Mouse (Mus musculus) 416B (cell line): ENCODE results near the gene Rtel1.

Source experiments
- DNase-seq: peaks from one replicate; pipeline ENCODE4 v3.0.0; 2011; ENCODE audit warnings: low read depth

The Rtel1 gene

DNA sequence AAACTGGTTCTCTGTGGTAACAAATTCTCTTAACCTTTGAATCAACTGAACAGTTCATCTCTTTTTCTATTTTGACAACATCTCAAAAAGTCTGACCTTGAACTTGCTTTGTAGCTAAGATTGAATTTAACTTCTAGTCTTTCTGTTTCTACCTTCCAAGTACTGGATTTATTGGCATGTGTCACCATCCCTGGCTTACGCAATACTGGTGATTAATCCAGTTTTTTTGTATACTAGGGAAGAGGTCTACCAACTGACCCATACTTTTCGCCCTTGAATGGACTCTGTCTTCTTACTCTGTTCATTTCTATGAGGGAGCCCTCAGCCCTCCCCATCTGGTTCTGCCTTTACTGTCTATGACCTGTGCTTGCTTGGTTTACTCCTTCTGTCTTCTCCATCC, 6.6 kb downstream of the Rtel1 start:
- peak; percentile 13 for DNase-seq

DNA sequence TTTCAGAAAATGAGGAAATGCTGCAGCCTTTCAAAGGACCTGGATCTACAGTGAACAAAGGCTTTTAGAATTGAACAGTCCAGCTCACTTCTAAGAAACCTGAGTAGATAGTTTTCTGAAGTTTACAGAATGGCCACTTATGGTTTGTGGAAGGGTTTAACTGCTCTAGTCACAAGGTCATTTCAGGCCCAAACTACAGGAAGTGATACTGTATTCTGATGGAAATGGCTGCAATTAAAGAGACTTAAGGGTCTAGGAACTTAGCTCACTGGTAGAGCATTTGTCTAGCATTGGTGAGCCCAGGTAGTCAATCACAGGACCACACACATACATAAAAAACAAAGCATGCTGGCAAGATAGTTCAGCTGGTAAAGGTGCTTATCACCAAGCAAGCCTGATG, 13.0 kb downstream of the Rtel1 start:
- DNase-seq: no peak

DNA sequence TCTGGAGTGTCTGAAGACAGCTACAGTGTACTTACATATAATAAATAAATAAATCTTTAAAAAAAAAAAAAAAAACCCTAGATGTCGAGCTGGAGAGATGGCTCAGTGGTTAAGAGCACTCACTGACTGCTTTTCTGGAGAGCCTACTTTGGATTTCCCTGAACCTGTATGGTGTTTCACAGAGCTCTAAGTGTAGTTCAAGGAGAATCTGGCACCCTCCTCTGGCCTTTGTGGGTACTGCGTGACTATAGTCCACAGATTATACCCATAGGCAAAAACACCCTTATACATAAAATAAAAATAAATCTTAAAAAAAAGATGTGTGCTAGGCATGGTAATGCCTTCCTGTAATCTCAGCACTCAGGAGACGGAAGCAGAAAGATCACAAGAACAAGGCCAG, 14.5 kb downstream of the Rtel1 start:
- DNase-seq: peak; percentile 73

DNA sequence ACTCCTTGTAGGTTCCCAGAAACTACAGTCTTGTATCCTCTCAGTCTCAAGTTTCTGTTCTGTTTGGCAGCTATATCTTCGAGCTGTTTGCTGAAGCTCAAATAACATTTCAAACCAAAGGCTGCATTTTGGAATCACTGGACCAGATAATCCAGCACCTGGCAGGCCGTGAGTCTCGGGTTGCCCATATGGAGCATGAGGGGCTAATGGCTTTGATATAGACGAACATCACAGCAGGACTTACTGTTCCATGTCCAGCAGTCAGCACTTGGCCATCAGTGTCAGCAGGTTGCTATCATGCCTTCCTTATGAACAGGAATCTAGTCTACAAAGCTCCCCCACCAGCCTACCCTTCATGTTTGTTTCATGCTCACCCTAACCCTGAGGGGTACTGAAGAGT, 20.9 kb downstream of the Rtel1 start:
- no peak for DNase-seq

DNA sequence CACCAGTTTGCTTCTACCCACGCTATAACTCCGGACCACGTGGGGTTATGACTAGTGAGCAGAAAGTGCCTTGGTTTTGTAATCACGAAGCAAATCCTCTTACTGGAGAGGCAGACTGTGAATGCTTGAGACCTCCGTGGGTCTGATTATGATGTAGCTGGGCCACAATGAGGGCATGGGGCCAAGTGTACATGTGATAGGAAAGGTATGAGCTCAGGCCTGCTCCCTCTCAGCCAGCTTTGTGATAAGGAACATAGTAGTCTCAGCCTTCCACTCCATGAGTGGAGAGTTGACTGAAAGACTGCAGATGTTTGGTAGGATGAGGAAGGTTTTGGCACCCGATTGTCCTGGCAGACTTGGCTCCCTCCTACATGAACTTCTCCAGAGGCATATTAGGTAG, 23.2 kb downstream of the Rtel1 start:
- no peak for DNase-seq

DNA sequence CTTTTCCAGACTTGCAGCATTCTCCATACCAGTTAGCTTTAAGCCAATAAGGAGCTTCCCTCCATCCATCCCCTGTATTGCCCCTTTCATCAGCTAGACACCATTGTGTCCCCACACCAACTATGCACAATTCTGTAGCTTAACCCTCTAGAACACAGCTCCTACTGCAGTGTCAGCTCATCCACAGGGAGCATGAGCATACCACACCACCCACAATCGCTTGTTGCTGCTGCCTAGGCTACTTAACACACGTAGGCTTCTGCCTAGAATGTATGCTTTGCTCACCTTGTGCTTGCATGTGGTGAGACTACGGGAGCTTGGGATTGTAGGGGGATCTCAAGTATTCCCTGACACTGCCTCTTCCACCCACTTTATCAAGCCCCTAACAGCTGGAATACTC, 37.2 kb downstream of the Rtel1 start:
- no peak for DNase-seq

DNA sequence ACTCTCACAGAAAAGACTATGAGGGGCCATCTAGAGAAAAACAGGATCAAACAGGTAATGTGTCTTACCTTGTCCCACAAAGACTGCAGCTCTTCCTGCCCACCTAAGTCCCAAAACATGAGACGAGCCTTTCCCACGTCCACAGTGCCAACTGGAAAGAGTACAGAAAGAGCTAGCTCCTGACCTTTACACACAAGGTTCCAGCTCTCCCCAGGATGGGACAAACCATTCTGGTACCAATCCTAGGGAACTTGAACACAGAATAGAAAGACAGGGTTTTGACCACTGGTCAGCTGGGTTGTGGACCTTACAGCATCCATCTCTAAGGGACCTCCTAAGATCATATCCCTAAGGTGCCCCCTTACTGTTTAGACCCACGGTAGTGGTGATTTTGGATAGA, 44.4 kb downstream of the Rtel1 start:
- no peak for DNase-seq

DNA sequence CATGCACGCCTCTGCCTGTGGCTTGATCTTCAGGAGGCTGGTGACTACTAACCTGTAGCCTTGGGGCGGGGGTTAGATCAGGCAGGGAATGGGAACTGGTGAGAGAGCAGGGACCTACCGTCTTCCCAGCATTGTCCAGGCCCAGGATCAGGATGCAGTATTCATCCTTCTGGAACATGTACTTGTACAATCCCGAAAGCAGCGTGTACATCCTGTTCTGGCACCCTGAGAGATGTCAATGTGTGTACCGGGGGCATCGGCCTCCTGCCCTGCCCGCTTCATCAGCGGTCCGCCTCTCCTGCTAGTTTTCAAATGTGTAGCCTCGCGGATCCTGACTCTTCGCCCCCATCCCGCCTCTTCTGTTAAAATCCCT, 44.9 kb downstream of the Rtel1 start:
- peak; percentile 15 for DNase-seq

DNA sequence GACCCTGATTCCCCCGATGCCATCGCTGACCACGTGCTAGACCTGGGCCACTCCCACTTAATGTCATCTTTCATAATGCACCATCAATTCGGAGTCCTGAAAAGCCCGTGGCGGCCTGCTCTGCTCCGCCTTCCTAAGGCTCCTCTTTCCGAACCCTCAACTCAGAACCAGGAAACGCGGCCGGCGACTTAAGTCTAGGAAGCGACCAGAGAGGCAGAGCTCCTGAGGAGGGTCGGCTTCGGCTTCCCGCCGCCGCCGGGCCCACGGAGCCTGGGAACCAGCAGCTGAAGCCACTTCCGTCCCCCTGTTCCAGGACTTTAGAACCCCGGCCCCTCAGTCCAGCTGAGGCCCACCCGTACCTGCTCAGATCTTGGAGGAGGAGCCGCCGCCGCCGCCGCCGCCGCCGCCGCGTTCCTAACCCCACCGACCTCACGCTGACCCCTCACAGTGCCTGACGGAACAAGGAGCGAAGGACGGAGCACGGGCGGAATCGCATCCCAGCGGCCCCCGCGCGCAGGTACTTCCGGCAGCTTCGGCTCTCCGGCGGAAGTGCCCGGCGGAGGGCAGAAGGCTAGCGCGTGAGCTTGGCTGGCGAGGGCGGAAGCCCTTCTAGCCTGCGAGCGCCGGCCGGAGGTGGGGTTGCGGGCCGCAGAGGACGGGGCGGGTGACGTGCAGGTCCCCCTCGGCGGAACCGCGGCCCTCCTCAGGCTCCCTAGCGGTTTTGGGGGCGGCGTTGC, 45.5 kb downstream of the Rtel1 start, which contains the start of the genes Zgpat and Arfrp1:
TSS of gene Zgpat (plus strand) at position 69 of the 737 bp plus-strand sequence.
TSS of gene Arfrp1 (minus strand) at position 545 of the 737 bp plus-strand sequence.
- peak; percentile 93 for DNase-seq

DNA sequence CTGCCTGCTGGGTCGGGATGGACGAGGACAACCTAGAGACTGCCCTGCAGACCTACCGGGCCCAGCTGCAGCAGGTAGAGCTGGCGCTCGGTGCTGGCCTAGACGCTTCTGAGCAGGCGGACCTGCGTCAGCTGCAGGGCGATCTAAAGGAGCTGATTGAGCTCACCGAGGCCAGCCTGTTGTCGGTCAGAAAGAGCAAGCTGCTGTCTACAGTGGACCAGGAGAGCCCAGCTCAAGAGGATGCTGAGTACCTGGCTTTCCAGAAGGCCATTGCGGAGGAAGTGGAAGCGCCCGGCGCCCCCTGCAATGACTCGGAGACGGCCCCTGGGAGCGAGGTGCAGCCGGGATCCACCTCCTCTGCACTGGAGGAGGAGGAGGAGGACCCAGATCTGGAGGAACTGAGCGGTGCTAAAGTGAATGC, 46.1 kb downstream of the Rtel1 start:
- no peak for DNase-seq

DNA sequence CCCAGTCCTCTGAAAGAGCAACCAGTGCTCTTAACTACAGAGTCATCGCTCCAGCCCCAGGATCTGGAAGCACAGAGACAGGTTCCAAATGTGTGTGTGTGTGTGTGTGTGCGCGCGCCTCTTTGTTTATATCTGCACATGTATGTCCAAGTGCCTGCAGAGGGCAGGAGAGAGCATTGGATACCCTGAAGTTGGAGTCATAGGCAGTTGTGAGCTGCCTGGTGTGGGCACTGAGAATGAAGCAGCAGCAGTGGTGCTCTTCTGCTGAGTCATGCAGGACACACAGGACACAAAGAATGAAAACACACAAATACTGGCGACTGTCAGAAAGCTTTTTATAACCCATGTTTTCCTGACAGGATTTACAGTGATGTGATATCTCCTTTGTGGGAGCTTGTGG, 50.5 kb downstream of the Rtel1 start:
- peak; percentile 51 for DNase-seq

DNA sequence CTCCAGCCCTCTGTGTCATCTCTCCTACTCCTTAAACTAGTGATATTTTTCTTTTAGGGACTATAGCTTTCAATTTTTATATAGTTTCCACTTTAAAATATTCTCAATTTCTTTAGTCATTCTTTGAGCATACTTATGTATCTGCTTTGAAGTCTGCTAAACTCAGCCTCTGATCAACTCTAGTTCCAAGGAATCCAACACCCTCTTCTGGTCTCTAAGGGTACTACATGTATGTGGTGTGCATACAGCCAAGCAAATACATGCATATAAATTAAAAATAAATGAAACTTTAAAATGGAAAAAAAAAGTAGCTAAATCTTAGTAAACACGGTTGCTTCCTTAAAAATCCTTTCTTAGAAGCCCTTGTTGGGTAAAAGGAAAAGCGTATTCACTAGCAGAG, 56.2 kb downstream of the Rtel1 start:
- DNase-seq: peak; percentile 72

DNA sequence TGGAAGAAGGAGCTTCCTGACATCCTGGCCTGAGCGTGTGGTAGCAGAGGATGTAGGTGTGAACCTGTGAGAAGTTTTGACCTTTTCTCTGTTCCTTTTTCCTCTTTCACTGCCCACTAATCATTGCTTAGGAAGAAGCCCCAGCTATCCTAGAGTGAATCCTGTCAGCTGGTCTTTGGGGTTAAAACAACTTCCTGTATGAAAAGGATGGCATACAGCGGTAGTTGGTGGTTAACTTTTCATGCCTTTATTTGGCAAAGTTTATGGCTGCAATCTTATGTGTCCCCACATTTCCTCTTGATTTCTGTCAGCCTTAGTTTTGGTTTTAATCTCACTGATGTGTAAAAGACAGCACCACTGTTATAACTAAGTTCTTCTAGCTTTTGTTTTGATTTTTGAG, 57.7 kb downstream of the Rtel1 start:
- peak; percentile 91 for DNase-seq

DNA sequence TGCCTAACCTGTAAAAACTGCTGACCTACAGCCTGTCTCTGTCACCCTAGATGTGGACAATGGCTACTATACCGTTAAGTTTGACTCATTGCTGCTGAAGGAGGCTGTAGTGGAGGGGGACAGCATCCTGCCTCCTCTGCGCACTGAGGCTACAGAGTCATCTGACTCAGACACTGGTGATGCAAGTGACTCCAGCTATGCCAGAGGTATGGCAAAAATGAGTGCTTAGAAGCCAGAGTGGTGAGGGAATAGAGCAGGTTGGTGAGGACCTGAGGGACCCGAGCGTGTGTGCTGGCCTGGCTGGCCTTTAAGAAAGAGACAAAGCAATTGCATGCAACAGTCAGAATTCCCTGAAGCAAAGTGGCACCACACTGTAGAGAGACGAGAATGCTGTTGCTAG, 59.2 kb downstream of the Rtel1 start:
- peak; percentile 31 for DNase-seq

DNA sequence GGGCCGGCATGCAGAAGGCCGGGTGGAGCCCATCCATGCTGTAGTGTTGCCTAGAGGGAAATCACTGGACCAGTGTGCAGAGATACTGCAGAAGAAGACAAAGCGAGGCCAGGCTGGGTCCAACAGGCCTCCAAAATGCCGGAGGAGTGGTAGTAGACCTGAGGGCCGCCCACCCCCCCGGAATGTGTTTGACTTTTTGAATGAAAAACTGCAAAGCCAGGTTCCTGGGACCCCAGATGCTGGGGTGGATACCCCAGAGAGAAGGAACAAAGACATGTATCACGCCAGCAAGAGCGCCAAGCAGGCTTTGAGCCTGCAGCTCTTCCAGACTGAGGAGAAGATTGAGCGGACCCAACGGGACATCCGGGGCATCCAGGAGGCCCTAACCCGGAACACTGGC, 60.2 kb downstream of the Rtel1 start, which contains the start of gene Lime1:
TSS of gene Lime1 (plus strand) at position 301 of the 400 bp plus-strand sequence.
- DNase-seq: no peak

DNA sequence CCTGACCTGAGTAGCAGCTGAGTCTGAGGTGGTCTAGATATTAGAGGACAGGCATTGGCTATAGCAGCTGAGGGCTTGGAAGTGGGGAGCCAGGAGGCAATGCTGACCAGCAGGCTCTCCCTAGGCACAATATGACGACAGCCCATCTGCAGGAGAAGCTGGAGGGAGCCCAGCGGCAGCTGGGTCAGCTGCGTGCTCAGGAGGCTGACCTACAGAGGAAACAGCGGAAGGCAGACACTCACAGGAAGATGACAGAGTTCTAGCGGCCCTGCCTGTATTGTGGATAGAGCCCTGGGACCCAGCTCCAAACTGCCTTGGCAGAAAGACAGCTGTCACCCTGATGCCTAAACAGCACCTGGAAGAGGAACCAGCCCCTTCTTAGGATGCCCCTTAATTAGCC, 60.7 kb downstream of the Rtel1 start:
- no peak for DNase-seq

DNA sequence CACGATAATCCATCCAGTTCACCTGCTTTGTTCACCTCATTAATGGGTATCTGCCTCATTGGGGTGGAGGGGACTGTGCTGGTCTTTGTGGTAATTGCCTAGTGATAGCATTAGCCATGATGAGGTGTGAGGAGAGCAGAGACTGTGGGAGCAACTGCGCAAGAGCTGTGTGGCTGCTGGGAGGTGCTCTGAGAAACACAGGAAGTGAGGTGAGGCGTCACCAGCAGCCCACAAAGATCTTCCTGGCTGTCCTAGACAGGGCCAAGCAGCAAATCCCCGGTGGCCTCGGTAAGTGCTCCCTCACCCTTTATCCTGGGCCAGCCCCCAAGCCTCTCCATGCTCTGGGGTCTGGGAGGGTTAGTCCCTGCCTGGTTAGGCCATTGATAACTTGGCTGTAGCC, 61.6 kb downstream of the Rtel1 start:
- no peak for DNase-seq

DNA sequence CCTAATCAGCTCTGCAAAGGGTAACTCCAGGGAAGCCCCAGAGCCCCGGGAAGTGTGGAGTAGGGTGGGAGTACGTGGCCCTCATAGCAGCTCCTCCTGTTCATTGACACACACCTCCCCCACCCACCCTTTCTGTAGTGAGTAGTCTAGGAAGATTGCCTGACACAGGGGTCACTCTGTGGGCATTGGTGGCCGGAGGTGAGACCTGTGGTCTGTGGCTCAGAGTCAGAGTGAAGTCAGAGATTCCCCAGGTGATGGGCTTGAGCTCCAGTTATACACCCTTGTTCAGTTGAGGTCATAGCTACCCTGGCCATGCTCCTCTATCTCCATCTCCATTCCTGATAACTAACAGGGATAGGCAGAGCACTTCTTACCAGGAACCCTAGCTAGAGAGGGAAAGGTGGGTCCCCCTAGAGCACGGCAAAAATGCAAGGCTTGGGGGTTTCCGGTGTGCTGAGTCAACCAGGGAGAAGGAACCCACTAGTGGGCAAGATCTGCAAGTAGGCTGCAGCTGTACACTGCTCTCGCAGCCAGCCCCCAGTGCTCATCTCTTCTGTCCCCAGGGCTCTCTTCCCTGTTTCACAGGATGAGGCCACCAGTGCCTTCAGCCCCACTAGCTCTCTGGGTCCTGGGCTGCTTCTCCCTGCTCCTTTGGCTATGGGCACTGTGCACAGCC, 62.2 kb downstream of the Rtel1 start:
- no peak for DNase-seq

DNA sequence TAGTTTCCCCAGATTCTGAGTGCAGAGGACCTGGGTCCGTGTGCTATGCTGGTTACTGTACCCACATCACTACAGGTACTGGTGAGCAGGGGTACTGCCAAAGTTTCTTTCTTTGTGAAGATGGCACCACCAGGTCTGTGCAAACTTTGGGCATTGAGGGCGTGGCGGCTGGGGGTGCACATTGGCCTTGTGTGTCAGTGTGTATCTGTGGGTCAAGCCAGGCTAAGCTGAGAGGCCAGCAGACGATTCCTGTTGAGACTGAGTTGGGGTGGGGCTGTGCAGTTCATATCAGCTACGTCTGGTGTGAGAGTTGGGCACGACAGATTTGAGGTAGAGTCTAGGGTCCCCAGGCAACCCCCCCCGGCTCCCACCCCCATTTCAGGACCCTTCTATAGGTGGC, 64.9 kb downstream of the Rtel1 start:
- no peak for DNase-seq

DNA sequence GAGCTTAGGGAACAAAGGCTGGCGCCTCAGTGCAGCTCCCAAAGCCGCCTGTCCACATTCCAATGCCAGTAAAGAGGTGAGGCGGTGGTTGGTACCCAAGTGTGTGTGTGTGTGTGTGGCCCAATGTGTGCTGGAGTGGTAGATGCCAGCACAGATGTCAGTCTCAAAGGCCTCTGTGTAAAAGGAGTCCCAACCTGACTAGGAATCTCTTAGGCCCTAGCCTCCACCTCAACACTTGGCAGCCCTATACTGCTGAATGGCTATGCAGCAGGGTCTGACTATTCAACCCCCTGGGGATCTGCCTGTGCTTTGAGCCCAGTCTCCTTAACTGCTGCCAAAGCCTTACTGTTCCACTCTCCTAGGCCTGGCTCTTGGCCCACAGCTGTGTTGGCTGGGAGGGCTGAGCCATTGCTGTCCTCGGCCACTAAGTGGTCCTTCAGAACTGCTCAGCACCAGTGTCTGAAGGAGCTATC, 65.4 kb downstream of the Rtel1 start:
- no peak for DNase-seq

DNA sequence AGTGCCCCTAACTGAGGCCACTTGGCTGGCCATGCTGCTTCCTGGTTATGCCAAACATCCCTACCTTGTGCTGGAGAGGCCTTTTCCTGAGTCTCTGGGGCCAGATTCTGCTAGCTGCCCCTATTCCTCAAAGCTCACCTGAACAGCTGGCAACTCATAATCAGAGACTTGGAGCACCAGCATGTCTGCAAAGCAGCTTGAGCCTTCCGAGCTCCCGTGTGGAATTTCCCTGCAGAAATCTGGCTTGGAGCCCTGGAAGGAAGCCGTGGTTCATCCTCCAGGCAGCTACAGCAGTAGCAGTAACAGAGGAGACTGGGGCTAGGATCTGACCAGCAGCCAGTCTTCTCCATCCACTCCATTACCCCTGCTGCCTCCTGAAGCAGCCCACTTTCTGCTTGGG, 66.3 kb downstream of the Rtel1 start:
- no peak for DNase-seq

DNA sequence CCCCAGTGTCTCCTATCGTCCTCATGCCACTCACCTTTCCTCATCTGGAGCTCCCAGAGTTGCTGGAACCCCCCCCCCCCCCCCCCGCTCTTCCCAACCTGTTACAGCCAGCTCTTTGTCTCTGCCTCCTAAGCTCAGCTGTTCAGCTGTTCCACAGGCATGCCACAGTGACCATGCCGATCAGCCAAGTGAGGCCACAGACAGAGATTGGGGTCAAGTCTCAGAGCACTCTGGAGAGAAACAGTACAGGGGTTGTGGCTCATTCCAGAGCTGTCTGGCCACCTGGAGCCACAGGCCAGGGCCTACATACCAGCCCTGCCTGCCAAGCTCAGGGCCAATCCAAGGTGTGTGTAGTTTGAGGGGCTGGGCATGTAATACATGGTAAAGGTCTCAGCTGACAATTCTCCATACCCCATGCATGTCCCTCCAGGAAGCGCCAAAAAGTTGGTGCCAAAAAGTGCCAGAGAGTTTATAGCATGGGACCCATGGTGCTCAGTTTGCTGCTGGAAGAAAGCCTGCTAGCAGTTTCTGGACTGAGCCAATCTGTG, 67.2 kb downstream of the Rtel1 start:
- DNase-seq: no peak

DNA sequence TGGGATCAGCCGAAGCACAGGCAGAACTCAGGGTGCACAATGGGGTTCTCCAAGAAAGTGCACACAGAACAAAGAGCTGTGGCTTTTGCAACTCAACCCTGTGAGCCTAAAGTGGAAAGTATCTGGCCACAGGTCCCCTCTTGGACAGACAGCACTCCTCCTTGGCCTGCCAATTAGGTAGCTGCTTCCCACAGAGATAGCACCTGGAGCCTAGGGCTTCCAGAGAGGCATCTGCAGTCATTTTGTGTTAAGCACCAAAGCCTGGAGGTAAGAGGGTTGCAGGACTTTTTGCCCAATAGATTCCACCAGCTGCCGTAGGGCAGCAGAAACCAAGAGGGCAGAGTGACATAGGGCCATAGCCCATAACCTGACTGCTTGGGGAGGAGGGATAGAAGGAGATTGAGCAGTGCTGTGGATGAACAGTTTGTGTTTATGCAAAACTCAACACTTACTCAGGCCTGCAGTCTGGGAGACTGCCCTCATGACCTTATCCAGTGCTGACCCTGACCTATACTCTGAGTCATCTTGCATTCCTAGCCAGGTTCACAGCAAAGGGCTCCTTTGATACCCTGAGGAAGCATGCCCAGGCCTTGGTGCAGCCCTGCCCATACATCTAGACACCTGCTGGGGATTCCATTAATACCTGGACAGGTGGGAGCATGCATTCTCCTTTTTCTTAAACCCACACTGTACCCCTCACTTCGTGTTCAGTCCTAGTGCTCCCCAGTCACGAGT, 70.8 kb downstream of the Rtel1 start:
- no peak for DNase-seq
